Mouse (Mus musculus): Measurements from ENCODE around the gene Cmip.
A peak's percentile ranks its signal among the peaks of the same experiment; 100 is the strongest.

The Cmip gene

DNA sequence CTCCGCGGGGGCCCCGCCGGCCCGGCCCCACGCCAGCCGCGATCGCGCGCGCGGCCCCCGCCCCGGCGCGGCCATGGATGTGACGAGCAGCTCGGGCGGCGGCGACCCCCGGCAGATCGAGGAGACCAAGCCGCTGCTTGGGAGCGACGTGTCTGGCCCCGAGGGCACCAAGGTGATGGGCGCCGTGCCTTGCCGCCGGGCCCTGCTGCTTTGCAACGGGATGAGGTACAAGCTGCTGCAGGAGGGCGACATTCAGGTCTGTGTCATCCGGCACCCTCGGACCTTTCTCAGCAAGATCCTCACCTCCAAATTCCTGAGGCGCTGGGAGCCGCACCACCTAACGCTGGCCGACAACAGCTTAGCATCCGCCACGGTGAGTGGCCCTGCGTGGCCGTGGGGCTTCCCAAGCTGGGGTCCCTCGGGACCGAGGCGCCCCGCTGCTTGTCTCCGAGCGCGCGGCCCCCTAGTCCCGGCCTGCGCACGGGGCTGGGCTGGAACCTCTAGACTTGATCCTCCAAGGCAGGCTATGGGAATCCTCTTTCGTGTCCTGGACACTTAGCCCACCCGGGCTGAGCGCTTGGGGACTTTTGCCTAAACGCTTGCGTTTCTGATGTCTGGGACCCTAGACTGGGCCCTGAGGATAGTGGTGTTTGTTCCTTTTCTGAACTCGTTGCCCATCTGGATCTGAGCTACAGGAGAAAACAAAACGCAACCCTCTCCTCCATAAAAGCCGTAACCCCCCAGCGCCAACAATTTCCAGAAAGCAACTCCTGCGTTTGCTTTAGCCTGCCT, at the start of gene Cmip:
Gene Cmip, plus strand, starts transcription at position 36 of the 792 bp plus-strand sequence.
- peak; percentile 57 for DNase-seq (ENCODE audit: low read depth, low spot score)

DNA sequence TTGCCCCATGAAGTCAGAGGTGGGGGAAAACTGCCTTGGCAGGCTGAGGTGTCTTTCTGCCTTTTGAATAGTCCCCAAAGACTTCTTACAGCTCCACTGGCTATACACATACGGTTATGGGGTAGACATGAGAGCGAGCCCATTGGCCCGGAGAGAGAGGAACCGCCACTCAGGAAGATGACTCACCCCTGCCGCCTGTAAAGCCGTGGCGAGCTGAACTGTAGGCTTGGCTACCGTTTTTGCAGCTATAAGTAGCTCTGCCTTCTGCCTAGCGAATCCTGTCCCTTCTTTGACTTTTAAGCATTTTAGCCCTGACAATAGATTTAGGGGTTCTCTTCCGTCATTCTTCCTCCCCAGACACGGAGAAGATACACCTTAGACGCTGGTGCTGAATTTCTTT, 47.7 kb upstream of the Cmip start:
- DNase-seq (ENCODE audit: low read depth, low spot score): no peak

DNA sequence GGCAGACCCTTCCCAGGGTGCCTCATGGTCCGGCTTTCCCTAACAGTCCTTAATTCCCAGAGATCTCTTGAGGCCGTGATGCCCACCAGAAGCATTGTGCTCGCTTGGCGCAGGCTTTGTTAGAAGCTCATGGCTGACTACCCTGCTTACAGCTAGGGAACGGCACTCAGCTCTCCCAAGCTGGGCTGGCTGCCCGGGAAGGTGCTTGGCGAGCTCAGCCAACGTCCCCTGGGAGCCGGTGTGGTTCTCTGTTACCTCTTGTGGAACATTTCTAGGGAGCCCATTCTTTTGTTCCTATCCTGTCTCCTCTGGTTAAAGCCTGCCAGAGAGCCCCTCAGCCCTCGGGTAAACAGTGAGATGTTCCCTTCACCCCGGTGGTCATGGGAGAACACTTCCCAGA, 44.8 kb upstream of the Cmip start:
- DNase-seq (ENCODE audit: low read depth, low spot score): no peak

DNA sequence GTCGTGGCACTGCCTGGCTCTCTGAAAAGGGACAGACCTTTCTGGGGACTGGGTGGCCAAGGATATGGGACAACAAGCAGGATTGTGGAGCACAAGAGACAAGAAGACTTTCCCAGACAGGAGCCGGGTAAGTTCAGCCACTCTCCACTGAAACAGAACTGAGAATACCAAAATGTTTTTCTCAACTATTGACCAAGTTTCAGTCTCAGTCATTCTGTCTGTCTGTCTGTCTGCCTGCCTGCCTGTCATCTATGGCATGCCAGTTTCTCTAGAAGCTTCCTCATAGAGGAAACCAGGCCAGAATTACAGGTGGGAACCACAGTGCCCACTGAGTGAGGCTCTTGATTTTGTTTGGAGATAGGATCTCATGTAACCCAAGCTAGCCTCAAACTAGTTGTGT, 39.1 kb upstream of the Cmip start:
- no peak for DNase-seq (ENCODE audit: low read depth, low spot score)

DNA sequence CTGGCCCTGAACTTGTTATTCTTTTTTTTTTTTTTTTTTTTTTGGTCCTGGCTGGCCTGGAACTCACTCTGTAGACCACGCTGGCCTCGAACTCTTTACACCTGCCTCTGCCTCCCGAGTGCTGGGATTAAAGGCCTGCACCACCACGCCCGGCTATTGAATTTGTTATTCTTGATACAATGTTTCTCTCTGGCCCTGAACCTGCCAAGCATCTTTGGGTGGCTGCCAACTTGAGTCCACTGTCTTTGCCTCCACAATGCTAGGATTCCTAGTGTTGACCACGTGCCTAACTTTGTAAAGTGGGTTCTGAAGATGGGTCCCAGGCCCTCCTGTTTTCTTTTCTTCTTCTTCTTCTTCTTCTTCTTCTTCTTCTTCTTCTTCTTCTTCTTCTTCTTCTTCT, 34.5 kb upstream of the Cmip start:
- DNase-seq (ENCODE audit: low read depth, low spot score): no peak

DNA sequence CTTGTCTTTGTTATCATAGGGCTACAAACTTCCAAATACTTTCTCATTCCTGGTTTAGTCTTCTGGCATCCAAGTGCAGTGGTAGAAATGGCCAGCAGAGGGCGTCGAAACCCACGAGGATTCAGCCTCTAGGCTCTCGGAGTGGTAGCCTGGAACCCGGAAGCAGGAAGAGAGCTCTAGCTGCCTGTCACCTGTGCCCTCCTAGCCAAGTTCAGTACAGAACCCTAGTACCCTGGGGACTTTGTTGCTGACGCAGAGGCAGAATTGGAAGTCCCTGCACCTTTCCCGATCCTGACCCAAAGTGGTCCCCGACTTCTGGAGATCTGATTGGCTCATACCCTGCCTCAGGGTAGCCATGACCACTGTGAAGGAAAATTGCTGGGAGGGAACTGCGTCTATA, 32.2 kb upstream of the Cmip start:
- peak; percentile 86 for DNase-seq (ENCODE audit: low read depth, low spot score)

DNA sequence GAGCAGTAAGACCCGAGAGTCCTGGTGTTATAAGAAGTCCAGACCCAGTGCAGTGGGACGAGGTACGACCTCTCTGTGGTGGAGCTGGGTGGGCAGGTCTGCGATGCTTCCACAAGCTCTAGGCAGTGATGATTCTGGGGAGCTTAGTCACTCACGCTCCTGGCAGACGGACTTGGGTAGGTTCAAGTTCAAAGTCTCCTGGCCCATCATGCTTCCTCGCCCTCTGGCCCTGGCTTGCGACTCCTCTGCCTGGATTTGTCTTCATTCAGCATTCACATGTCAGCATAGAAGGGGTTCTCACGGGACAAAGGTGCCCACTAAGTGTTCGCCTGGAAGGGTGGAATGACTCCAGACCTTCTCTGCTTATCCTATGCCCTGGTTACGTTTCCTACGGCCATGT, 30.6 kb upstream of the Cmip start:
- no peak for DNase-seq (ENCODE audit: low read depth, low spot score)

DNA sequence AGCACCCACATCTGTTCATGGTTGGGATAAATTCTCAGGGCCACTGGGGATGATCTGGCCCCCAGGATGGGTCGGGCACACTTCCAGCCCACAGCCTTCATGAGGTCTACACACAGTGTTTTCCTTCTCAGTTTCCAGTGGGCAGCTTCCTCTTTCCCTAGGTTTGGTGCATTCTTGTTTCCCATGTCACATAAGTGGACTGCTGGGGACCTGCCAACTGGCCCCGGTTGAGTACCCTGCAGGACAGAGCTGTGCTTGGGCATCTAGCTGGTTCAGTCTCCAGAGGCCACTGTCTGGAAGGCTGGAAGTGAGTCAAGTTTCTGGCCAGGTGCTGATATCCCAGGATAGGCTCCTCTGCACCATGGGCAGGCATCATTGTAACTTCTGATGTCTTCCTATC, 29.5 kb upstream of the Cmip start:
- DNase-seq (ENCODE audit: low read depth, low spot score): no peak

DNA sequence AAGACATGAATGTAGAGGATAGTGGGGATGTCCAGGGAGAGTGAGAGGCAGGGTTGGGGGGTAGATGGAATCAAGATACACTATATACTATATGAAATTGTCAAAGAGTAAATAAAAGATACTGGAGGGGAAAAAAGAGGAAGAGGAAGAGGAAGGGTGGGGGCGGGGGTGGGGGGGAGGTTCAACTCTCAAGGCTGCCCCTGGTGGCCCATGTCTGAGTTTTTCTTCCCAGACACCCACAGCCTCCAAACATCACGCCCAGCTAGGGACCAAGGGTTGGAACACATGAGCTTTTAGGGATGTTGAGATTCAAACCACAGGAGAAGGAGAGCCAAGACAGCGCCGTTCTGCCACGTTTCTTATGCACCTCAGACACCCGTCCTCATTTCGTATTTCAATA, 23.7 kb upstream of the Cmip start:
- DNase-seq (ENCODE audit: low read depth, low spot score): peak; percentile 31

DNA sequence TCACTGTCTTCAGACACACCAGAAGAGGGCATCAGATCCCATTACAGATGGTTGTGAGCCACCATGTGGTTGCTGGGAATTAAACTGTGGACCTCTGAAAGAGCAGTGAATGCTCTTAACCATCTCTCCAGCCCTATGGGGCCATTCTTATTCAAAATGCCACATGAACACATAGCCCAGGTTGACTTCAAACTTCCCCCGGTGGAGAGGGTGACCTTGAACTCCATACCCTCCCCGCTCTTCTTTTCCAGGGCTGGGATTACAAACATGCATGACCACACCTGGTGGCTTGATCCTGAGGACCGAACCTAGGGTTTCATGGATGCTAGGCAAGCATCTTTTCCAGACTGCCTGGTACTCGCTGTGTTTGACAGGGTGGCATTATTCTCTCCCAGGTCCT, 20.3 kb upstream of the Cmip start:
- DNase-seq (ENCODE audit: low read depth, low spot score): peak; percentile 92

DNA sequence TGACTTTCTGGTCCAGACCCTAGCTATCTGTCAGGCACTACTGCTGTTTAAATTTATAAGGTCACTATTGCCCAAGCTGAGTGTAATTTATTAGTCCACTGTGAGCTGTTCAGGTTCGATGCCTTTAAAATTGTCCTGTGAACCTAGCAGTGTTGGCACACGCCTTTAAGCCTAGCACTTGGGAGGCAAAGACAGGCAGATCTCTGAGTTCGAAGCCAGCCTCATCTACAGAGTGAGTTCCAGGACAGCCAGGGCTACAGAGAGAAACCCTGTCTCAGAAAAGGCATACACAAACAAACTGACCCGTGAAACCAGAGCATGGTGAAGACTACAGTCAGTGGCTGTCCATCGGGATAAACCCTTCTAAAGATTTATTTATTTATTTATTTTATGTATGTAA, 16.5 kb upstream of the Cmip start:
- no peak for DNase-seq (ENCODE audit: low read depth, low spot score)

DNA sequence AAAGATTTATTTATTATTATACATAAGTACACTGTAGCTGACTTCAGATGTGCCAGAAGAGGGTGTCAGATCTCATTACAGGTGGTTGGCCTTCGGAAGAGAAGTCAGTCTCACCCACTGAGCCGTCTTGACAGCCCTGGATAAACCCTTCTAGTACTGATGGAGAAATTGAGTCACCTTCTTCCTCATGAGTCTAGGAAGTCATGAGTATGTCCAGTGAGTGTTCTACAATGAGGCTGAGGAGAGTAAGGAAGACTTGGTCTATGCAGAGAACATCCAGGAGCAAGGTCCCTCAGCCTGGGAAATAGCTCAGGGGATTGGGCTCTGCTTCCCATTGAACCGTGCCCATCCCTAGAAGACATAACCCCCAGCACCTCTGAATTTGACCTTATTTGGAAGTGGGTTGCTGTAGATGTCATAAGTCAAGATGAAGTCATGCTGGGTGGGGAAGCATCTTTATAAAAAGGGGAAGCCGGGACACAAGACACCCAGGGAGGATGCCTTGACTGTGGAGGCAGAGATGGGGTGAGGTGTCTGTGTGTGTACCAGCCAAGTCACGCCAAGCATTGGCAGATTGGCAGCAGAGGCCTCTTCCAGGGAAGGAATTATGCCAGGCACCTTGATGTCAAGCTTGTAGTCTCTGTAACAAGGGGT, 15.9 kb upstream of the Cmip start:
- DNase-seq (ENCODE audit: low read depth, low spot score): peak; percentile 73

DNA sequence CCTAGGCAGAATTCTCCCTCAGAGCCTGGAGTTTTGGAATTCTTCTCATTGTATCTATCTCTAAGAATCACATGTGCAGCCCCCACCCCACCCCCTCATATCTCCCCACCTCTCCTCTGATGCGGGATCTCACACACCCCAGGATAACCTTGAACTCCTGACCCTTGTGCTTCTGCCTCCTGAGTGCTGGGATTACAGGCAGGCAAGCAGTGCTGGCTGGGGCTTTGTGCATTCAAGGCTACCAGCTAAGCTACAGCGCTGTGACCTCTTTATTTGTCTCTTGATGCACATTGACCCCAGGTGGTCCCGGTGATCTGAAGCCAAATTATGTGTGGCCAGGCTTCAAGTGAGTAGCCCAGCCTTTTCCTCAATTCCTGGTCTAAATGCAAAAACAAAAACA, 15.0 kb upstream of the Cmip start:
- peak; percentile 99 for DNase-seq (ENCODE audit: low read depth, low spot score)

DNA sequence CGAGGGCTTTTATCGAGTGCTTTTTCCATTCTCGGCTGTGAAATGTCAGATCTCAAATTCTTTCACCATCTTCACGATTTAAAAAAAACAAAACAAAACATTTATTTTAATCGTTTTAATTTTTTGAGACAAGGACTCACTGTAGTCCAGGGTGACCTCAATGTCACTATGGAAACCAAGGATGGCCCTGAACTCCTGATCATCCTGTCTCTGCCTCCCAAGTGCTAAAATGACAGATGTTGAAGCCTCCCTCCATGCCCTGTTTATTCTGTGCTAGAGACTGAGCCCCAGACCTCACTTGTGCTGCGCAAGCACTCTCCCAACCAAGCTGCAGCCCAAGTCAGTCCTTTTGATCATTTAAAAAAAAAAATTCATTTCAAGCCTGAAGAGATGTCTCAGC, 14.6 kb upstream of the Cmip start:
- peak; percentile 72 for DNase-seq (ENCODE audit: low read depth, low spot score)

DNA sequence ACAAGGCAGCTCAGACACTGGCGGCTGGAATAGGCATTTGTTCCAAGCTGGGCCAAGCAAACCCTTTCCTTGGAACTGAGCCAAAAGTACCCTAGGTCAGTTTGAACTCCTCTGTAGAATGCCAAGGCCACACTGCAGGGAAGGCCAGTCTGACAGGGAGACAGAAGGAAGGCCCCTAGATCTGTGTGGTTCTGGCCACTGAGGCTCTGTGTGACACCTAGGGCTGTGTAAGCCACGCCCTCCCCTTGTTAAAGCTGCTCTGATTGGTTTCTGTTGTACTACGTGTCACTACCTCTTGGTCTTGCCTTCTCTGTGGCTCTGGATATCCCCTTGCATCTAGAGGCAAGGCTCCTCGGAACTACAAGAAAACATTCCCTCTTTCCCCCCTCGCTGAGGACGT, 12.3 kb upstream of the Cmip start:
- DNase-seq (ENCODE audit: low read depth, low spot score): peak; percentile 89

DNA sequence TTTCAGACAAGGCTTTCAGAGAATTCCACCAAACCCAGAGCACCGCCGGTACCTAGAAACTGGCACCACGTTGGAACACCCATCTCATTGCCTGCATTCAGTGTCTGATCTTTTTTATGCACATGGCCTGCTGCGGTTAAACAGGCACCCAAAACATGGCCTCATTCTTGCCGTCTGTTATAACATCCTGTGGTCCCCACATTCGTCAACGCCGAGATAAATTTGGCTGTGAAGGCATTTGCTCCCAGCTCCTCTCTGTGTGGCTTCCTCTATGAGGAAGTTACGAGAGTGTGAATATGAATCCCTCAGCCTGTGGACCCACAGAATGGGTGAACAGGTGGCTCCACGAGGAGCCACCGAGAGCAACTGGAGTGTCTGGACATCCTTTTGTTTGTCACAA, 8.5 kb upstream of the Cmip start:
- no peak for DNase-seq (ENCODE audit: low read depth, low spot score)

DNA sequence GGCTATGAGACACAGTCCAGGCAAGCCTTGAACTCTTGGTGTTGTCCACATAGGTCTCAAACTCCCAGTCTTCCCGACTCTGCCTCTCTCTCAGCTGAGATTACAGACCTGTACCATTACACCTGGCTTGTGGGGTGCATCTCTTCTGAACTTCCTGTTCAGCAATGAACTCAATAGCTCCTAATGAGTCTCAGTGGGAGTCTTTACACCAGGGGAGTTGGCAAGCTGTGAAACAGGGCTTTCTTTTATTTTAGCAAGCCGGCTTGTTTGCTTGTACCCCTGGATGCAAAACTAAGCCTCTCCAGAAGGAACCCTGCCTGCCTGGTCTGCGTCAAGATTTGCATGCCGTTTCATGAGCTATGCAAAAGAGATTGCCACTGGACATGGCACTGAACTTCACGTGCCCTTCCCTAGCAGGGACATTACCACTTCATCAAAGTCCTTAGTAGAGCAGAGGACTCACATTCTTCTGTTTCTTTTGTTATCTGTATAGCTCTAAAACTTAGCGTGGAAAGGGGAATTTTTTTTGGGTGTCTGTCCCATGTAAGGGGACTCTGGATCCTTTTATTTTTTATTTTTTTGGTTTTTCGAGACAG, 5.7 kb upstream of the Cmip start:
- peak; percentile 89 for DNase-seq (ENCODE audit: low read depth, low spot score)

DNA sequence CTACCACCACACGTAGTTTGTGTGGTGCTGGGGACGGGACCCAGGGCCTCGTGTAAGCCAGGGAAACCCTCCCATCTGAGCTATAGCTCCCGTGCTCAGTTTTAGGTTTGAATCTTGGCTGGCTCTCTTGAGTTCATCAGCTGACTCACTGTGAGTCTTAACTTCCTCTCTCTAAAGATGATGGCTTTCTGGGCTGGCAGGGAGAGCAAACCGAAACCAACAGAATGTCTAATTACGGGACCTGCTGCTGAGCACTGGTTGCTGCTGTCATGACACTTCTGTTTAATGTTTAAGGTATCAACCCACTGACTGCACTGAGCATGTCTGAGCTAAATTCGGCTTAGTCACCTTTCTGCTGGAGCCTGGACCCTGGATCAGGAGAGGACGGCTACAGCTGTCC, 4.2 kb upstream of the Cmip start:
- DNase-seq (ENCODE audit: low read depth, low spot score): no peak

DNA sequence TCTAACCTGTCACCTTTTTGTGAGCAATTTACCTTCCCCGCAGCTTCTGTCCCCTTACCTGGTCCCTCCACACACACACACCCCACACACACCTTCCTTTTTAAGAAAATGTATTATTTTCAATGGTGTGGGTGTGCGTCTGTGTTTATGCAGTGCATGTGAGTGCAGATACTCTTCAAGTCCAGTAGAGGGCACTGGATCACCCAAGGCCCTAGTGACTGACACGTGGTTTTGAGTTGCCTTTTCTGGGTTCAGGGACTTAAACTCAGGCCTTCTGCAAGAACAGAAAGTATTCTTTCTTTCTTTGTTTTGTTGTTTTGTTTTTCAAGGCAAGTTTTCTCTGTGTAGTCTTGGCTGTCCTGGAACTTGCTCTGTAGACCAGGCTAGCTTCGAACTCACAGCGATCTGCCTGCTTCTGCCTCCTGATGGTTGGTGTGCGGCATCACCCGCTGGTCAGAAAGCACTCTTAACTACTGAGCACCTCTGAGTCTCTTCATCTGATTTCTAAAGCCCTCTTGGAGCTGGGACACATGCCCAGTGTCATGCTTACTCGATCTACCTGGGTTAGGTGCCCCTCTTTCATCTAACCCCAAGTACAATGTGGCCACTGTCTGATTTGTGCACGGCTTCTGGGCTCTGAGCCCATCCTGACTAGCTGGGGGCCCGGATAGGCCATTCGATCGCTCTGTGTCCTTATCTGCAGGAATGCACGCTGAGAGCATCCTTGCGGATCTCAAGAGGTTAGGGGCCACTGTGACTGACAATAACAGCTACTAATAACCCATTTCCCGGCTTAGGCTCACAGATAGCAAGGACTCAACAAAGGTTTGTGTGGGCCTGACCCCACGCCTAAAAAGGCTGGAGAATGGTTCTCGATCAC, 3.2 kb upstream of the Cmip start:
- DNase-seq (ENCODE audit: low read depth, low spot score): peak; percentile 80

DNA sequence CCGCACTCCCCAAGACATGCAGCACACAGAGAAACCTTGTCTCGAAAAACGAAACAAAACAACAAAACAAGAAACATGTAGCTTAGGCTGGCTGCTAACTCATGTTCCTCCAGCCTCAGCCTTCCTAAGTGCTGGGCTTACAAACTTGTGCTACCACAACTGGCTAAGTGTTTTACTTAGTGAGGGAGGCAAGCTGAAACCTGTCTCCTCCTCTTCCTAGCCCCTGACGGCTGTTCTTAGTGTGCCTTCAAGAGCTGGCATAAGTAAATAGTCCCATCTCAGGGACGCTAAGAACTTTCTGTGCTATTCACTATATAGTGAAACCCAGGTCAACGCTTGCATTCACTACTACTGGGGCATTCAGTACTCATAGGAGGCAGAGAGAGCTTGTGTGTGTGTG, 2.4 kb upstream of the Cmip start:
- no peak for DNase-seq (ENCODE audit: low read depth, low spot score)

DNA sequence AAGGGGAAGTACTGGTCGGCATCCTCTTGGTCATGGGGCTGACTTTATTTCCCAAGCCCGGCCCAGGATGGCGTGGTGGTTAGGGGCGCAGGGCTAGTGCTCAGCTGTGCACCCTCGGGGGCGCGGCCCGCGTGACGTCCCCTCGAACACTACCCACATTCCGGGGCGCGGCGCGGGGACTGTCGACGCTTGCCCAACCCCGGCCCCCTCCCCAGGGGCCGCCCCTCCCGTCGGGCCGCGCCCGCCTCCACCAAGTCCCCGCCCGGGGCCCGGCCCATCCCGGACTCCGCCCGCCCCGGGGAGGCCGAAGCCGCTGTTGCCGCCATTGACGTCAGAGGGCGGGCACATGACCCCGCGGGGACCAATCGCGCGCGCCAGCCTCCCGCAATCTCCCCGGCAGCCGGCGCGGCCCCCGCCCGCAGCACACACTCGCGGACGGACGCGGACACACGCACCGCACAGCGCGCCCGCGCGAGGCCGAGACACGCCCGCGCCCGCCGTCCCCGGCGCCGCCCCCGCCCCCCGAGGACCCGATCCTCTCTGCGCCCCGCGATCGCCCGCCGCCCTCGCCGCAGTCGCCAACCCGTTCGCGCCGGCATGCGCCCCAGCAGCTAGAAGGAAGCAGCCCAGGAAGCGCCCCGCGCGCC, 449 bp upstream of the Cmip start:
- peak; percentile 86 for DNase-seq (ENCODE audit: low read depth, low spot score)

All from R1 (cell line).